Mouse (Mus musculus) lung, embryonic 16.5 days (tissue): ENCODE measurements around the gene 1700017D01Rik. TPM values are rescaled to one million over a fixed set of nuclear protein-coding genes. Genes with fewer than 3 reads are reported as not detected.
"Not testable (repeated sequence)": the region's sequence is repeated elsewhere in the genome, so short reads cannot be mapped to it uniquely, and the experiment has no call there.

ENCODE experiments used
- ATAC-seq: fragments of 200-750 bp; cut with Nextera tagmentation; 2 replicates; pipeline ENCODE4 v1.8.0; 2017; ENCODE audit warnings: low read depth, mild to moderate bottlenecking, moderate library complexity
- H3K27ac ChIP-seq: fragments of 300-500 bp; sonication (generic); 2 replicates; pipeline ENCODE4 v1.5.1; 2014; ENCODE audit warnings: mild to moderate bottlenecking, control low read depth, low read length
- H3K27me3 ChIP-seq: fragments of 300-500 bp; sonication (generic); 2 replicates; pipeline ENCODE4 v1.6.1; 2014; ENCODE audit warnings: low read depth, low read length, mixed read lengths; ENCODE audit not compliant: control insufficient read depth, insufficient read depth
- H3K36me3 ChIP-seq: fragments of 300-500 bp; sonication (generic); 2 replicates; pipeline ENCODE4 v1.6.1; 2014; ENCODE audit warnings: low read length; ENCODE audit not compliant: control insufficient read depth, insufficient read depth
- H3K4me1 ChIP-seq: fragments of 300-500 bp; sonication (generic); replicated peaks from 2 replicates; pipeline ENCODE4 v1.6.1; 2014; ENCODE audit warnings: low read length, mixed read lengths; ENCODE audit not compliant: control insufficient read depth, insufficient read depth
- H3K4me2 ChIP-seq: fragments of 300-500 bp; sonication (generic); 2 replicates; pipeline ENCODE4 v1.6.1; 2014; ENCODE audit warnings: low read depth, low read length, control low read depth
- H3K4me3 ChIP-seq: fragments of 300-500 bp; sonication (generic); 2 replicates; pipeline ENCODE4 v1.5.1; 2014; ENCODE audit warnings: mild to moderate bottlenecking, low read length, control low read depth
- H3K9ac ChIP-seq: fragments of 300-500 bp; sonication (generic); 2 replicates; pipeline ENCODE4 v1.6.1; 2014; ENCODE audit warnings: low read length, control low read depth
- H3K9me3 ChIP-seq: fragments of 300-500 bp; sonication (generic); 2 replicates; pipeline ENCODE4 v1.6.1; 2016; ENCODE audit warnings: low read length; ENCODE audit not compliant: control insufficient read depth
- WGBS: fragments of 180-500 bp; shearing (Covaris S2); extraction: QIAGEN DNeasy Blood & Tissue Kit; methylation state at CpG from one replicate; pipeline ENCODE4 v1.1.7; 2014; 5-methylcytosine and 5-hydroxymethylcytosine counted together
- polyA plus RNA-seq: library from polyadenylated mRNA; unstranded; fragments of >200 nt; fragmentation: Nextera tagmentation; extraction: Ambion mirVana; gene quantifications from 2 replicates; pipeline ENCODE4 v1.2.1, GENCODE M21; 2015

Gene 1700017D01Rik
- not detected in 2 replicates for polyA plus RNA-seq

DNA sequence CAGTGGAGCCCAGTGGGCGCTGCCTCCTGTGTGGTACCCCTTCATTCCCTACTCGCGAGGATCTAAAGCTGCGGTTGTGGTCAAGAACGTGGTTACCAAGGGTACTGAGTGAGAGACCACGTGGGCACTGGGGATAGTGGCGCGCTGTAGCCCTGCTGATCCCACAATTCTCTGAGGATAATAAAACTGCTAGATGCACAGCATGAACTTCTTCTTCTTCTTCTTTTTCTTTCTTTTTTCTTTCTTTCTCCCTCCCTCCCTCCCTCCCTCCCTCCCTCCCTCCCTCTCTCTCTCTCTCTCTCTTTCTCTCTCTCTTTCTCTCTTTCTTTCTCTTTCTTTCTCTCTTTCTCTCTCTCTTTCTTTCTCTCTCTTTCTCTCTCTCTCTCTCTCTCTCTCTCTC is at the start of gene 1700017D01Rik:
Gene 1700017D01Rik, minus strand, starts transcription at position 101 of the 400 bp plus-strand sequence.
- H3K9me3 ChIP-seq, H3K9ac ChIP-seq, ATAC-seq, H3K27me3 ChIP-seq, H3K36me3 ChIP-seq, H3K4me2 ChIP-seq, H3K27ac ChIP-seq, H3K4me3 ChIP-seq, H3K4me1 ChIP-seq: not testable (repeated sequence)
- WGBS = 80% methylated on average over 8 of the region's 8 CpGs

DNA sequence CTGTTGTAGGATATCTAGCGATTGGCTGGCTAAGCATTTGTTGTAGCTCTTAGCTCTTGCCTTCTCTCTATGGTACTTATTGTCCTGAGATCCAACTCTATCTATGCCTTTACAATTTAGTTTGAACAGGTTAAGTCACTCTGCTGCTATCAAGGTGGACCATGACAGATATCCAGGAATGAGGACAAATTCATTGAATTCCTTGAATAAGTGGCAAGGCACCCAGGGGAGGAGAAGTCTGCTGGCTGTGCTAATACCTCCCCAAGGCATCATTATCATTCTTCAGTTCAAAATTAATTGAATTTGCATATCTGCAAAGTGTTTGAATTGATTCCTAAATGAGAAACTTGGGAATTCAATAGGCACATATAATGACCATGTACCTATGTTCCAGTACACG is 46.8 kb upstream of the 1700017D01Rik start:
- WGBS = 51% methylated on average over 2 of the region's 2 CpGs
- Histone ChIP-seq H3K9ac (no peak overlapping the region), H3K9me3 (no peaks in the 10 kb centered on the region), H3K36me3 (no peaks in the 10 kb centered on the region), H3K4me3 (no peak overlapping the region), H3K4me2 (no peak overlapping the region), H3K27me3 (no peaks in the 10 kb centered on the region), H3K4me1 (no peaks in the 10 kb centered on the region), H3K27ac (no peak overlapping the region)
- ATAC-seq = no peak

DNA sequence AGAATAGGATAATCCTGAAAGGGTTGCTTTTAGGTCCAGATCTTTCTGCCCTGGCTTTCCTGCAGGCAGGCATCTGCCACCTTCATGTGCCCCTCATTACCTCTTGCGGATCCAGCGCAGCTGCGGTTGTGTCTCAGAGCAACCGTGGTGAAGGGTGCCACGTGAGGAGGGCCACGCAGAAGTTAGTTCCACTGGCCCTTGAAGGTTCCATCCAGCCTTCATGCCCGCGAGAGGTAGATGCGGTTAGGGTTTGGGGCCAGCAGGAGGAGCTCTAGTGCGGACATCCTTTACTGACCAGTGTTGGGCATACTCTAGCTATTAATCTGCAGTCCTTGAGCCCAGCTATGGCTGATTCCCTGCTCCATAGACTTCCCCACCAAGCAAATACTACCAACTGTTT is 34.5 kb upstream of the 1700017D01Rik start, which contains the start of gene 1700025F22Rik:
Gene 1700025F22Rik, minus strand, starts transcription at position 149 of the 400 bp plus-strand sequence.
- Histone ChIP-seq H3K4me2 (no peak within 1 kb of the TSS), H3K27ac (no peak within 1 kb of the TSS), H3K36me3 (no peaks in the 10 kb centered on the region), H3K4me3 (no peak within 1 kb of the TSS), H3K9ac (no peak within 1 kb of the TSS), H3K27me3 (no peaks in the 10 kb centered on the region), H3K9me3 (no peaks in the 10 kb centered on the region), H3K4me1 (no peaks in the 10 kb centered on the region)
- WGBS = 43% methylated on average over 10 of the region's 10 CpGs
- no peak for ATAC-seq

DNA sequence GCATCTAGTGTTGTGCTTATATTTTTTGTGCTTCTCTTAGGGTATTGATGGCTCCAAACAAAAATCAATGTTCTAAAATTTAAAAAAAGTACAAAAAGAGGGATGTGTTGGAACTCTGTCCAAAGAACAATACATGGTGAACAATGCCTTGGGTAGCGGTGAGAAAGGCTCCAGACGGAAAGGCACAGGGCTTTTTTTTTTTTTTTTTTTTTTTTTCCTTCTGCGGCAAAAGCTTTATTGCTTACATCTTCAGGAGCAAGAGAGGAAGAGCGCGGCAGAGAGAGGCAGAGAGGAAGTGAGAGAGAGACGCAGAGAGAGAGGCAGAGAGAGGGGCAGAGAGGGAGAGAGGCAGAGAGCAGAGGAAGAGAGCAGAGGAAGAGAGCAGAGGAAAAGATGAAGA is 27.2 kb upstream of the 1700017D01Rik start:
- H3K27me3 ChIP-seq, H3K9ac ChIP-seq, H3K9me3 ChIP-seq, H3K4me2 ChIP-seq, H3K27ac ChIP-seq, H3K4me1 ChIP-seq, ATAC-seq, H3K36me3 ChIP-seq, H3K4me3 ChIP-seq: not testable (repeated sequence)
- 80% methylated on average over 6 of the region's 6 CpGs for WGBS

DNA sequence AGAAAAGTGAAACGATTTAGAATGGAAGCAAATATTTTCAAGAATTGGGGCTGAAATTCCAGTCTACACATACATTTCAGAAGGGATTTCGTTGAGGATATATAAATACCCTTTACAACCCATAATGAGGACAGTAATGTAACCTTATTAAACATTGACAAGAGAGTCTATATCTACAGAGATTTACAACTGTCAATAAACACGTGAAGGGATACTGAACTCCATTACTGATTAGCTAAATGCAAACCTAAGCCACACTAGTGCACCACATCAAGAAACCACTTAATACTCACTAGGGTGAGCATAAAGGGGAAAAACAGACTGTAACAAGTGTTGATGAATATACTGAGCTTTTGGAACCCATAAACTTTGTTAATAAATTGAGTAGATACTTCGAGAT is 4.7 kb upstream of the 1700017D01Rik start:
- Histone ChIP-seq H3K9me3 (no peaks in the 10 kb centered on the region), H3K27ac (no peak overlapping the region), H3K36me3 (no peaks in the 10 kb centered on the region), H3K9ac (no peak overlapping the region), H3K4me1 (no peaks in the 10 kb centered on the region), H3K4me2 (no peak overlapping the region), H3K27me3 (no peaks in the 10 kb centered on the region), H3K4me3 (no peak overlapping the region)
- WGBS = 61% methylated on average over 4 of the region's 4 CpGs
- ATAC-seq = no peak

DNA sequence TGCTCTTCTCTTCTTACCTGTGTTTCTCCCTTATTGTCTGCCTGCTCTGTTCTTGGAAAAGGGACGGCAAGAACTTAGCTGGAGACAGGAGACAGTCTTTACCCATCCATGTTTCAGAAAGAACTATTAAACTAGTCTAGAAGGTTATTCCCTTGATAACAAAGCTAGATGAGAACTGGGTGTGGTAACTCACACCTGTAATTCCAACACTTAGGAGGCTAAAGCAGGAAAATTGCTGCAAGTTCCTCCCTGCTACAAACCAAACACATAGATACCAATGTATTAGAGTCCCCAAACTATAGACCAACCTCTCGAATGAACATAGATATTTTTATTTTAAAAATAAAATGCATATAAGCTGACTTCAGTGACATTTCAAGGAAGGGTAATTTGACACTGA is 4.2 kb upstream of the 1700017D01Rik start:
- Histone ChIP-seq H3K27ac (no peak overlapping the region), H3K4me3 (no peak overlapping the region), H3K36me3 (no peaks in the 10 kb centered on the region), H3K9me3 (no peaks in the 10 kb centered on the region), H3K9ac (no peak overlapping the region), H3K4me2 (no peak overlapping the region), H3K4me1 (no peaks in the 10 kb centered on the region), H3K27me3 (no peaks in the 10 kb centered on the region)
- 81% methylated on average over 2 of the region's 2 CpGs for WGBS
- no peak for ATAC-seq

DNA sequence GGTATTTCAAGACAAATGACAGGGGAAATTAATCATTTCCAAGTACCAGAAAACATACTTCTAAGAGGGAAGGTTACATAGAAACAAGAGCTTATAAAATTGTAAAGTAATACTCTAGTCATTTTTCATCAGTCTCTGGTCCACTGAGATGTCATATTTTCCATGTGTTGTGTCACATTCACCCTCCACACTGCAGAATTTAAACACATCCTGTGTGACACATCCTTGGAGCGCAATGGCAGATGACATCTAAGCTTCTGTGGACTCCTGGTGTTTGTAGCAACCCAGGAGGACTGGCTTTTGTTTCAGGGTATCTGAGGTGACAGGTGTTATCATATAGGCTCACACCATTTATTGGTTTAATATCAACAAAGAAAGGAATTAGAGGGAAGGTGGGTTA is 974 bp downstream of the 1700017D01Rik start:
- H3K36me3 ChIP-seq = no peaks in the 10 kb centered on the region
- WGBS = 89% methylated on average over 1 of the region's 1 CpGs

DNA sequence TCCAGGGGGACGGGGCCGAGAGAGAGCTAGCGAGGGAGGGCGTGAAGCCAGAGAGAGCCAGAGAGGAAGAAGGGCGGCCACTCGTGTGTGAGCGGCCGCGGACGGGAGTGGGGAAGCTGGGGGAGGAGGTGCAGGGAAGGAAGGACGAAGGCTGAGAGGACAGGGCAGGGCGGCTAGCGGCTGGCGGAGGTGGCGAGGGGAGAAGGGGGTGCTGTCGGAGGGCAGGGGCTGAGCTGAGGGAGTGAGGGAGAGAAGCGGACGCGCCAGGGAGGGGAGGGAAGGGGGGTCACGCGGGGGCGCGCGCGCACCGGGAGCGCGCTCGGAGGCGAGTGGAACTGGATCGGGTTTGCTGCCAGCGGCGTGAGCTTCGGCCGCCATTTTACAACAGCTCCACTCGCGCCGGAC is 9.7 kb downstream of the 1700017D01Rik start:
- peak; percentile 100 for ATAC-seq
- WGBS = 2% methylated on average over 12 of the region's 38 CpGs

More for the DNA sequence above, 974 bp downstream of the 1700017D01Rik start:
- no peak for ATAC-seq
- no peaks in the 10 kb centered on the region for H3K4me1 ChIP-seq
- H3K9me3 ChIP-seq = no peaks in the 10 kb centered on the region
- no peak overlapping the region for H3K9ac ChIP-seq
- H3K4me2 ChIP-seq = no peak overlapping the region
- no peaks in the 10 kb centered on the region for H3K27me3 ChIP-seq
- H3K4me3 ChIP-seq = no peak overlapping the region
- H3K27ac ChIP-seq = no peak overlapping the region

DNA sequence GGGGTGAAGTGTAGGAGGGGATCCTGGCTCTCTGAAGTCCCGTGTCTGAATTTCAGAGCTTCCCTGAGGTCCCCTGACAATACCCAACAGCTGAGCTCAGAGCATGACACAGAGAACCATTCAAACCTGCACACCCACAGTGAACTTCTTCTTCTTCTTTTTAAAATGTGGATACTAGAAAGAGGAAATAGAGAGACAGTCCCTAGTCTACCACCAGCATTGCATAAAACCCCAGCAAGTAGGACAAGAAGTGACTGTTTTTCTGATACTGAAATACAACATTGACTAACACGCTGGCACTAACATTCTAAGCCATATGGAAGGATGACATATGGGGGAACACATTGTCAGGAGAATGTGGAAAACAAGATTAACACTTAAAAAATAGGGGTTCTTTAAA is 11.3 kb downstream of the 1700017D01Rik start:
- no peaks in the 10 kb centered on the region for H3K4me1 ChIP-seq
- WGBS = 78% methylated on average over 2 of the region's 2 CpGs
- H3K9me3 ChIP-seq = no peaks in the 10 kb centered on the region
- no peaks in the 10 kb centered on the region for H3K27me3 ChIP-seq
- H3K36me3 ChIP-seq = no peaks in the 10 kb centered on the region
- H3K4me3 ChIP-seq = no peak overlapping the region
- no peak overlapping the region for H3K9ac ChIP-seq
- ATAC-seq = no peak
- no peak overlapping the region for H3K4me2 ChIP-seq
- no peak overlapping the region for H3K27ac ChIP-seq

More for the DNA sequence above, 9.7 kb downstream of the 1700017D01Rik start:
- H3K9me3 ChIP-seq, H3K4me1 ChIP-seq, H3K27ac ChIP-seq, H3K36me3 ChIP-seq, H3K27me3 ChIP-seq: not testable (repeated sequence)
- Histone ChIP-seq H3K9ac (peak overlapping the region; percentile 67), H3K4me2 (peak overlapping the region; percentile 56), H3K4me3 (peak overlapping the region; percentile 47)

DNA sequence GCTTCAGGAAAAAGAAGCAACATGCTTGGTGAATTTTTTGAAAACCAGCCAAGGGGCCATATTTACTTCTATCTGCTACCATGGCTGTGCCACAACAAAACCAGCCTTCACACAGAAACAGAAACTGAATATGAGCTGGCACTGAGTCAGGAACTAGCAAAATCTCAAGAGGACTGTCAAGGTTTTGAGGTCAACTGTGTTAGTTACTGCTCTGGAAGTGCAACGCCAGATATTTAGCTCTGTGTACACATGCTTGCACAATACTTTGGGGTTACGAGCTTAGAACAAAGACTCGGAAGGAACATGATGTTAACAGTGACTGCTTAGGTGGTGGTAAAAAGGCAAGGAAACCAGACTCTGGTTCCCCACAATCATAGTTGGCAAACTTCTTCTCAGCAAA is 22.9 kb downstream of the 1700017D01Rik start:
- Histone ChIP-seq H3K9me3 (no peaks in the 10 kb centered on the region), H3K9ac (no peak overlapping the region), H3K36me3 (no peaks in the 10 kb centered on the region), H3K4me1 (no peaks in the 10 kb centered on the region), H3K4me2 (no peak overlapping the region), H3K27ac (no peak overlapping the region), H3K4me3 (no peak overlapping the region), H3K27me3 (no peaks in the 10 kb centered on the region)
- WGBS = 57% methylated on average over 3 of the region's 3 CpGs
- ATAC-seq = peak; percentile 57
